Mouse (Mus musculus) ES-Bruce4 (cell line): ENCODE measurements around the gene Ppard. TPM values are rescaled to one million over a fixed set of nuclear protein-coding genes. Genes with fewer than 3 reads are reported as not detected.

Experiments
- H3K27ac ChIP-seq: 2 replicates; pipeline ENCODE4 v1.5.1; 2012; ENCODE audit warnings: low read length, inconsistent platforms; ENCODE audit not compliant: insufficient read depth
- H3K27me3 ChIP-seq: 2 replicates; pipeline ENCODE4 v1.6.1; 2012; ENCODE audit warnings: mild to moderate bottlenecking, low read length, inconsistent platforms; ENCODE audit not compliant: control insufficient read depth, poor library complexity, insufficient read depth, severe bottlenecking
- H3K36me3 ChIP-seq: 2 replicates; pipeline ENCODE4 v1.6.1; 2012; ENCODE audit warnings: inconsistent platforms, mild to moderate bottlenecking, low read length, moderate library complexity; ENCODE audit not compliant: control insufficient read depth, poor library complexity, insufficient read depth, severe bottlenecking
- H3K4me1 ChIP-seq: one replicate; pipeline ENCODE4 v1.8.1; 2011; ENCODE audit warnings: low read length; ENCODE audit not compliant: control insufficient read depth, insufficient read depth
- H3K4me3 ChIP-seq: 2 replicates; pipeline ENCODE4 v1.5.1; 2011; ENCODE audit warnings: low read depth, mild to moderate bottlenecking, low read length
- H3K9ac ChIP-seq: 2 replicates; pipeline ENCODE4 v1.6.1; 2012; ENCODE audit warnings: low read depth, mild to moderate bottlenecking, inconsistent platforms; ENCODE audit not compliant: poor library complexity, severe bottlenecking
- H3K9me3 ChIP-seq: replicated peaks from 2 replicates; pipeline ENCODE4 v1.6.1; 2012; ENCODE audit warnings: mild to moderate bottlenecking, low read length, inconsistent platforms; ENCODE audit not compliant: control insufficient read depth, poor library complexity, insufficient read depth, severe bottlenecking
- CTCF ChIP-seq: IDR thresholded peaks from one replicate; pipeline ENCODE4 v1.8.1; 2011; ENCODE audit warnings: low read depth, low read length
- EP300 ChIP-seq: IDR thresholded peaks from 2 replicates; pipeline ENCODE4 v1.6.1; 2011; ENCODE audit warnings: low read depth, low read length; ENCODE audit not compliant: insufficient read depth
- POLR2A ChIP-seq: IDR thresholded peaks from one replicate; pipeline ENCODE4 v1.8.1; 2011; ENCODE audit warnings: low read length; ENCODE audit not compliant: insufficient read depth
- polyA plus RNA-seq: library from polyadenylated mRNA; stranded (reverse); fragments of >200 nt; gene quantifications from 2 replicates; pipeline ENCODE4 v1.2.4, GENCODE M21; 2011; ENCODE audit warnings: low read depth; ENCODE audit not compliant: missing spikeins, insufficient read depth, insufficient read length

Ppard gene
- polyA plus RNA-seq, 1 experiment, result 24.0 TPM

DNA sequence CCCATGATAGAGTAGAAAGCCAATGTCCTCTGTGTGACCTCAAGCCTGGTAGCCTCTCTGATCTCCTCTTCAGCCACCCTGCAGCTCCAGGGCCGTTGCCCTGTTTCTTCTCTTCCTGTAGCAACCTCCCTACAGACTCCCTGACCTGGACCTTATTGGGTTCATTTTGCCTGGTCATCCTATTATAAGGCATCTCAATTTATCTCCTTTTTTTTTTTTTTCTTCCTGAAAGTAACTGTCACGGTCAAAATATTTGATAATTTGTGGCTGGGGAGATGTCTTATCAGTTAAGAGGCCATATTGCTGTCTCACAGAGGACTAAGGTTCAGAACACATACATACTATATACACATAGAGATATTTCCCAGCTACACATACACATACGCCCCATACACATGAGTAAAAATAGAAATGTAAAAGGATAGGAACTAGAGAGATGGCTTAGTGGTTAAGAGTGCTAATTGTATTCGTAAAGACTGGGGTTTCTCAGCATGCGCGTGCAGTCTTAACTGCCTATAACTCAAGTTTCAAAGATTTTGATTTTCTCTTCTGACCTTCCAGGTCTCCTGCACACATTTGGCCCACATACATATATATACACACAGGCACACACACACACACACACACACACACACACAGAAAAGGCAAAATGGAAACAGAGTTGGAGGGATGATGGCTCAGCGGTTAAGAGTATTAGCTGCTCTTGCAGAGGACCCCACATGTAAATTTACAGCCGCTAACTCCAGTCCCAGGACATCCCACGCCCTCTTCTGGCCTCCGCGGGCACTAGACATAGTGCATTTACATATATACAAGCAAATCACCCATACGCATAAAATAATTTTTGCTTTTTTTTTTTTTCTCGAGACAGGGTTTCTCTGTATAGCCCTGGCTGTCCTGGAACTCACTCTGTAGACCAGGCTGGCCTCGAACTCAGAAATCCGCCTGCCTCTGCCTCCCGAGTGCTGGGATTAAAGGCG lies 80.0 kb downstream of the Ppard start:
- Histone ChIP-seq H3K9me3 (no peaks in the 10 kb centered on the region), H3K36me3 (peaks cover 2% of the 10 kb centered on the region; the same call in 1 of the 2 replicates), H3K4me3 (peak overlapping the region; percentile 67), H3K9ac (peak overlapping the region; percentile 49), H3K27me3 (no peaks in the 10 kb centered on the region), H3K4me1 (peaks cover 2% of the 10 kb centered on the region), H3K27ac (no peak overlapping the region)
- TF ChIP-seq EP300, result no peak
- peak; percentile 40 for TF ChIP-seq CTCF

- no peaks in the 10 kb centered on the region for H3K27me3 ChIP-seq
- H3K9me3 ChIP-seq, result no peaks in the 10 kb centered on the region
- TF ChIP-seq EP300 (no peak), POLR2A (peak; percentile 76), CTCF (no peak)
- peak within 1 kb of the TSS; percentile 92 for H3K9ac ChIP-seq
- peaks cover 2% of the 10 kb centered on the region for H3K4me1 ChIP-seq
- H3K27ac ChIP-seq, result no peak within 1 kb of the TSS
- peaks cover 9% of the 10 kb centered on the region for H3K36me3 ChIP-seq
- H3K4me3 ChIP-seq, result peak within 1 kb of the TSS; percentile 88
Measured at GRCm38 (mm10) chr17:28313212-28313879, 80.8 kb downstream of the Ppard start, which contains the start of gene Fance. Gene Fance, plus strand, starts transcription at chr17:28313519.

- Histone ChIP-seq H3K4me3 (peak overlapping the region; percentile 88), H3K27me3 (no peaks in the 10 kb centered on the region), H3K9me3 (no peaks in the 10 kb centered on the region), H3K27ac (no peak overlapping the region), H3K4me1 (no peaks in the 10 kb centered on the region), H3K9ac (peak overlapping the region; percentile 92), H3K36me3 (peaks cover 11% of the 10 kb centered on the region)
- no peak for TF ChIP-seq EP300
Measured at GRCm38 (mm10) chr17:28313880-28314225, 81.4 kb downstream of the Ppard start.

GRCm38 (mm10) chr17:28315611-28316160 lies 83.2 kb downstream of the Ppard start:
- no peak overlapping the region for H3K9ac ChIP-seq
- no peak for TF ChIP-seq POLR2A
- TF ChIP-seq CTCF, result no peak
- TF ChIP-seq EP300, result no peak
- H3K9me3 ChIP-seq, result no peaks in the 10 kb centered on the region
- H3K27me3 ChIP-seq, result no peaks in the 10 kb centered on the region
- H3K27ac ChIP-seq, result no peak overlapping the region
- no peak overlapping the region for H3K4me3 ChIP-seq
- no peaks in the 10 kb centered on the region for H3K4me1 ChIP-seq
- peaks cover 12% of the 10 kb centered on the region for H3K36me3 ChIP-seq

DNA sequence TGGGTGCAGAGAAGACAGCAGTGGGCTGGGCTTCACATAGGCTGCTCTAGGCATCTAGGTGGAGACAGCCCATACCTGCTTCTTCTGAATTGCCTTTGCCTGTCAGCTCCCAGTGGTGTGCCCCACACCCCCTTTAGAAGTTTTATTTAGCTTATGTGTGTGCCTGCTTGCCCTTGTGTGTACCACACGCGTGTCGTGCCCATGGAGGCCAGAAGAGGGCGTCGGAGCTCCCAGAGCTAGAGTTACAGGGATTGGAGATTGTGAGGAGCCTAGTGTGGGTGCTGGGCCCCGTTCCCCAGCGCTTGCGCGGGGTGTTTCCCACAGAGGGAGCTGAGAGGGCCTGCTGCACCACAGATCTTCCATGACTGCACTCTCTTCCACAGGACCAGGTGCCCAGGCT lies 84.0 kb downstream of the Ppard start:
- peak; percentile 47 for TF ChIP-seq CTCF
- no peak for TF ChIP-seq EP300
- TF ChIP-seq POLR2A, result no peak
- no peaks in the 10 kb centered on the region for H3K4me1 ChIP-seq
- no peak overlapping the region for H3K4me3 ChIP-seq
- no peaks in the 10 kb centered on the region for H3K27me3 ChIP-seq
- no peak overlapping the region for H3K9ac ChIP-seq
- H3K9me3 ChIP-seq, result no peaks in the 10 kb centered on the region
- H3K36me3 ChIP-seq, result peaks cover 12% of the 10 kb centered on the region
- no peak overlapping the region for H3K27ac ChIP-seq

GRCm38 (mm10) chr17:28317091-28317490 lies 84.6 kb downstream of the Ppard start:
- no peaks in the 10 kb centered on the region for H3K27me3 ChIP-seq
- H3K4me3 ChIP-seq, result no peak overlapping the region
- no peaks in the 10 kb centered on the region for H3K9me3 ChIP-seq
- peaks cover 12% of the 10 kb centered on the region for H3K36me3 ChIP-seq
- TF ChIP-seq CTCF (no peak), EP300 (no peak), POLR2A (no peak)
- no peak overlapping the region for H3K9ac ChIP-seq
- no peaks in the 10 kb centered on the region for H3K4me1 ChIP-seq
- no peak overlapping the region for H3K27ac ChIP-seq
